Mouse (Mus musculus): Measurements from ENCODE around the gene BC005624. TPM values are rescaled to one million over a fixed set of nuclear protein-coding genes. Genes with fewer than 3 reads are reported as not detected.

Gene BC005624
- polyA plus RNA-seq (2017; shearing (Covaris generic)) = 10 to 100 TPM; 59.7 to 61.9 TPM

GRCm38 (mm10) chr2:30981790-30982513 lies at the start of gene BC005624, which contains the start of gene Usp20:
TSS of gene BC005624 (minus strand) at chr2:30982201.
TSS of gene Usp20 (plus strand) at chr2:30982279.

DNA sequence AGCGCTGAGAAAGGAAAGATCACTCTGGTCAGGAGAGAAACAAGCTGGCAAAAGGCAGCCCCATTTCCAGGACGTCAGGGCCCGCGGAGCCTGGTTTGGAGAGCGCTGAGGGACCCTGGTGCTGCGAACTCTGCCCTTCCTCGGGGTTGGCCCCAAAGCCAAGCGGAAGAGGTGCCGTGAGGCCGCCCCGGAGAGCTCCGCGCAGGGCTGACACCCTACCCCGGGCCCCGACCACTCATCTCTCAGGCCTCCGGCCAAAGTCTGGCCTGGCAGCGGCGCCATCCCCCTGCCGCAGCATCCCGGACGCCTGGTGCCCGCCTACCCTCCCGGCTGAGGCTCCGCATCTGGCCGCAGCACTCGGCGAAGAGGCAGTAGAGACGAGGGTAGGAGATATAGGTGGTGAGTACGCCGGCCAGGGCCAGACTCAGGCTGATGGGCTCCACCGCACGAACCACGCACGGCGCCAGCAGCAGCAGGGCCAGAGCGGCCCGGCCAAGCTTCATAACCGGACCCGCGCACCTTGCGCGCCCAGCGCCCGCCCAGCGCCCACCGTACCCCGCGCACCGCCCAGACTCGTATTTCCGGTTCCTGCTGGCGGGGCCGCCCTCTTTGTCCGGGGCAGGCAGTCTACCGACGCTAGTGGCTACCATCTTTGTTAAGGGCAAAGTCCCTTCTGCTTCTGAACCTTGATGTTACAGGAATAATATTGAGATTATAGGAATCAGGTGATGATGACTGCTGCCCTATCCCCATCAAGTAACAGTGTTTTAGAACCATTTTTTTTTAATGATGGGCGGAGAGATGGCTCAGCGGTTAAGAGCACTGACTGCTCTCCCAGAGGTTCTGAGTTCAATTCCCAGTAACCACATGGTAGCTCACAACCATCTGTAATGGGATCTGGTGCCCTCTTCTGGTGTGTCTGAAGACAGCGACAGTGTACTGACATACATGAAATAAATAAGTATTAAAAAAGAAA lies 14.4 kb downstream of the BC005624 start, which contains the start of gene Tor1a:
Gene Tor1a, minus strand, starts transcription at position 582 of the 976 bp plus-strand sequence.

DNA sequence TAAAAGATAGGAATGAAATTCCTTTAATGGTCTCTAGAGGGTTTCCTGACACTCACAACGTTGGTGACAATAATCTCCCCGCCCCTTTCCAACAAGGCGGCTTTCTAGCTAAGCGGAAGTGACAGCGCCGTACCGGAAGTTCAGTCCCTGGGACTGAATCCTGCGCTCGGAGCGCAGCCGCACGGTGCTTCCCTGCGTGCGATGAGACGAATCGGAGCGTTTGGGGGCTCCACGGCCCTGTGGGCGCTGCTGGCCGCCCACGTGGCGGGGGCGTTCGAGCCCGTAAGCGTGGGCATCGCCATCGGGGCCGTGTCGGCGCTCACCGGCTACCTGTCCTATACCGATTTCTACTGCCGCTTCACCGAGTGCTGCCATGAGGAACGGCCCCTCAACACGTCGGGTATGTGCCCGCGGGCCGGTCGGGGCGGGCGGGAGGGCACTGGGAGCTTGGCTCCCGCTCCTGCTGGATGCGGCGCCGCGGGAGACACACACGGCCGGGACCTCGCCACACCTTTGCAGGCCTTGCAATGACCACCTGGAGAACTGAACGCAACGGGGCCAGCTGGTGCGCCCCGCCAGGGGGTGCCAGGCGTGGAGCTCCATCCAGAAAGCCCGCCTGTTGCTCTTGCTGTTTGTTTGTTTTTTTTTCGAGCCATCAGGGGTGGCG lies 29.0 kb downstream of the BC005624 start, which contains the start of gene Tor1b:
Gene Tor1b, plus strand, starts transcription at position 136 of the 667 bp plus-strand sequence.

GRCm38 (mm10) chr2:30929483-30930045 lies 52.4 kb downstream of the BC005624 start, which contains the start of gene Ptges:
TSS of gene Ptges (minus strand) at chr2:30929863.

Other genes starting within 250 kb of the BC005624 start
- gene 1700001O22Rik, start 178.5 kb downstream of the BC005624 start, polyA plus RNA-seq (2017; shearing (Covaris generic)) = 1 to 10 TPM; 1.8 to 4.0 TPM
- 10 to 100 TPM; 27.0 to 37.2 TPM for gene Ntmt1, start 174.4 kb downstream of the BC005624 start, polyA plus RNA-seq (2017; shearing (Covaris generic))
- 10 to 100 TPM; 47.6 to 57.3 TPM for gene Asb6, start 151.9 kb downstream of the BC005624 start, polyA plus RNA-seq (2017; shearing (Covaris generic))
- gene Prrx2, start 147.2 kb downstream of the BC005624 start, polyA plus RNA-seq (2017; shearing (Covaris generic)) = not detected
- gene Ptges, start 52.3 kb downstream of the BC005624 start, polyA plus RNA-seq (2017; shearing (Covaris generic)) = under 1 TPM in 1 of 2 experiments, not detected in 1; 0.59 TPM
- gene Tor1b, start 29.2 kb downstream of the BC005624 start, polyA plus RNA-seq (2017; shearing (Covaris generic)) = 10 to 100 TPM; 16.7 to 27.7 TPM
- 10 to 100 TPM; 85.3 to 92.4 TPM for gene Tor1a, start 14.3 kb downstream of the BC005624 start, polyA plus RNA-seq (2017; shearing (Covaris generic))
- gene Usp20, start 78 bp upstream of the BC005624 start, polyA plus RNA-seq (2017; shearing (Covaris generic)) = 10 to 100 TPM; 21.6 to 35.7 TPM
- gene Fnbp1, start 159.8 kb upstream of the BC005624 start, polyA plus RNA-seq (2017; shearing (Covaris generic)) = 100 to 1,000 TPM in 1 of 2 experiments, 10 to 100 TPM in 1; 93.4 to 165 TPM
- gene Gpr107, start 170.1 kb upstream of the BC005624 start, polyA plus RNA-seq (2017; shearing (Covaris generic)) = 10 to 100 TPM; 45.6 to 75.9 TPM